Mouse (Mus musculus): Measurements from ENCODE around the gene Ptp4a2. TPM values are rescaled to one million over a fixed set of nuclear protein-coding genes. Genes with fewer than 3 reads are reported as not detected.
"Not testable (repeated sequence)": the region's sequence is repeated elsewhere in the genome, so short reads cannot be mapped to it uniquely, and the experiment has no call there.

Gene Ptp4a2
- polyA plus RNA-seq, 1 experiment from 2014 or later, result 163 TPM

- Histone ChIP-seq H3K4me2 (ENCODE audit: low read depth, low read length) (no peak overlapping the region), H3K4me1 (ENCODE audit: control insufficient read depth, insufficient read depth, low read length) (no peaks in the 10 kb centered on the region; the same call in 1 of the 2 replicates), H3K36me3 (ENCODE audit: control insufficient read depth, insufficient read depth, low read length) (no peaks in the 10 kb centered on the region), H3K9ac (replicated peaks; ENCODE audit: low read depth, low read length) (no peak overlapping the region), H3K4me3 (ENCODE audit: low read depth, low read length) (no peak overlapping the region), H3K27me3 (ENCODE audit: control insufficient read depth, insufficient read depth, low read length) (no peaks in the 10 kb centered on the region), H3K27ac (ENCODE audit: low read depth, low read length) (no peak overlapping the region), H3K9me3 (ENCODE audit: control insufficient read depth, low read length) (no peaks in the 10 kb centered on the region)
- WGBS, result 95% methylated on average over 3 of the region's 3 CpGs
- ATAC-seq (ENCODE audit: low read depth), result no peak
Measured at GRCm38 (mm10) chr4:129853996-129854395, 43.0 kb downstream of the Ptp4a2 start.

GRCm38 (mm10) chr4:129854615-129855014 is 43.6 kb downstream of the Ptp4a2 start:
- Histone ChIP-seq H3K4me2 (ENCODE audit: low read depth, low read length) (no peak overlapping the region), H3K27me3 (ENCODE audit: control insufficient read depth, insufficient read depth, low read length) (no peaks in the 10 kb centered on the region), H3K4me3 (ENCODE audit: low read depth, low read length) (no peak overlapping the region), H3K9me3 (ENCODE audit: control insufficient read depth, low read length) (no peaks in the 10 kb centered on the region), H3K36me3 (ENCODE audit: control insufficient read depth, insufficient read depth, low read length) (no peaks in the 10 kb centered on the region), H3K9ac (replicated peaks; ENCODE audit: low read depth, low read length) (no peak overlapping the region), H3K27ac (ENCODE audit: low read depth, low read length) (no peak overlapping the region), H3K4me1 (ENCODE audit: control insufficient read depth, insufficient read depth, low read length) (no peaks in the 10 kb centered on the region; the same call in 1 of the 2 replicates)
- ATAC-seq (ENCODE audit: low read depth), result no peak
- WGBS, result 88% methylated on average over 3 of the region's 3 CpGs

- Histone ChIP-seq H3K9me3 (ENCODE audit: control insufficient read depth, low read length) (no peaks in the 10 kb centered on the region), H3K36me3 (ENCODE audit: control insufficient read depth, insufficient read depth, low read length) (no peaks in the 10 kb centered on the region), H3K4me2 (ENCODE audit: low read depth, low read length) (no peak overlapping the region), H3K27ac (ENCODE audit: low read depth, low read length) (no peak overlapping the region), H3K4me3 (ENCODE audit: low read depth, low read length) (no peak overlapping the region), H3K9ac (replicated peaks; ENCODE audit: low read depth, low read length) (no peak overlapping the region), H3K4me1 (ENCODE audit: control insufficient read depth, insufficient read depth, low read length) (no peaks in the 10 kb centered on the region; the same call in 1 of the 2 replicates), H3K27me3 (ENCODE audit: control insufficient read depth, insufficient read depth, low read length) (no peaks in the 10 kb centered on the region)
- WGBS, result 72% methylated on average over 16 of the region's 16 CpGs
- ATAC-seq (ENCODE audit: low read depth), result no peak
Measured at GRCm38 (mm10) chr4:129855051-129855970, 44.3 kb downstream of the Ptp4a2 start.

- ATAC-seq (ENCODE audit: low read depth), result no peak
- H3K4me3 ChIP-seq (ENCODE audit: low read depth, low read length), result no peak overlapping the region
- H3K4me2 ChIP-seq (ENCODE audit: low read depth, low read length), result no peak overlapping the region
- no peaks in the 10 kb centered on the region for H3K27me3 ChIP-seq (ENCODE audit: control insufficient read depth, insufficient read depth, low read length)
- H3K27ac ChIP-seq (ENCODE audit: low read depth, low read length), result no peak overlapping the region
- H3K9me3 ChIP-seq (ENCODE audit: control insufficient read depth, low read length), result no peaks in the 10 kb centered on the region
- no peaks in the 10 kb centered on the region; the same call in 1 of the 2 replicates for H3K4me1 ChIP-seq (ENCODE audit: control insufficient read depth, insufficient read depth, low read length)
- H3K9ac ChIP-seq (replicated peaks; ENCODE audit: low read depth, low read length), result no peak overlapping the region
- 94% methylated on average over 9 of the region's 9 CpGs for WGBS
- no peaks in the 10 kb centered on the region for H3K36me3 ChIP-seq (ENCODE audit: control insufficient read depth, insufficient read depth, low read length)
Measured at GRCm38 (mm10) chr4:129860456-129860855, 49.4 kb downstream of the Ptp4a2 start.

GRCm38 (mm10) chr4:129861400-129861799 is 50.4 kb downstream of the Ptp4a2 start:
- H3K36me3 ChIP-seq (ENCODE audit: control insufficient read depth, insufficient read depth, low read length), result no peaks in the 10 kb centered on the region
- no peak overlapping the region for H3K9ac ChIP-seq (replicated peaks; ENCODE audit: low read depth, low read length)
- 86% methylated on average over 8 of the region's 8 CpGs for WGBS
- H3K4me2 ChIP-seq (ENCODE audit: low read depth, low read length), result no peak overlapping the region
- H3K4me3 ChIP-seq (ENCODE audit: low read depth, low read length), result no peak overlapping the region
- no peaks in the 10 kb centered on the region for H3K9me3 ChIP-seq (ENCODE audit: control insufficient read depth, low read length)
- no peaks in the 10 kb centered on the region for H3K27me3 ChIP-seq (ENCODE audit: control insufficient read depth, insufficient read depth, low read length)
- H3K4me1 ChIP-seq (ENCODE audit: control insufficient read depth, insufficient read depth, low read length), result no peaks in the 10 kb centered on the region
- ATAC-seq (ENCODE audit: low read depth), result no peak
- no peak overlapping the region for H3K27ac ChIP-seq (ENCODE audit: low read depth, low read length)

- Histone ChIP-seq H3K27ac (ENCODE audit: low read depth, low read length) (no peak overlapping the region), H3K9me3 (ENCODE audit: control insufficient read depth, low read length) (no peaks in the 10 kb centered on the region), H3K4me2 (ENCODE audit: low read depth, low read length) (no peak overlapping the region), H3K27me3 (ENCODE audit: control insufficient read depth, insufficient read depth, low read length) (no peaks in the 10 kb centered on the region), H3K36me3 (ENCODE audit: control insufficient read depth, insufficient read depth, low read length) (no peaks in the 10 kb centered on the region), H3K4me1 (ENCODE audit: control insufficient read depth, insufficient read depth, low read length) (no peaks in the 10 kb centered on the region), H3K9ac (replicated peaks; ENCODE audit: low read depth, low read length) (no peak overlapping the region), H3K4me3 (ENCODE audit: low read depth, low read length) (no peak overlapping the region)
- 90% methylated on average over 3 of the region's 3 CpGs for WGBS
- no peak for ATAC-seq (ENCODE audit: low read depth)
Measured at GRCm38 (mm10) chr4:129862357-129862756, 51.3 kb downstream of the Ptp4a2 start.

- ATAC-seq (ENCODE audit: low read depth), result not testable (repeated sequence)
Measured at GRCm38 (mm10) chr4:129866171-129866570, 55.2 kb downstream of the Ptp4a2 start.

GRCm38 (mm10) chr4:129868211-129868610 is 57.2 kb downstream of the Ptp4a2 start:
- ATAC-seq (ENCODE audit: low read depth), result no peak
- WGBS, result 70% methylated on average over 6 of the region's 6 CpGs
- no peak overlapping the region for H3K4me3 ChIP-seq (ENCODE audit: low read depth, low read length)

More at GRCm38 (mm10) chr4:129866171-129866570, 55.2 kb downstream of the Ptp4a2 start:
- H3K27me3 ChIP-seq (ENCODE audit: control insufficient read depth, insufficient read depth, low read length); H3K4me2 ChIP-seq (ENCODE audit: low read depth, low read length); H3K4me3 ChIP-seq (ENCODE audit: low read depth, low read length); H3K27ac ChIP-seq (ENCODE audit: low read depth, low read length); H3K9me3 ChIP-seq (ENCODE audit: control insufficient read depth, low read length); H3K36me3 ChIP-seq (ENCODE audit: control insufficient read depth, insufficient read depth, low read length); H3K4me1 ChIP-seq (ENCODE audit: control insufficient read depth, insufficient read depth, low read length); H3K9ac ChIP-seq (replicated peaks; ENCODE audit: low read depth, low read length): not testable (repeated sequence)
- WGBS, result over 99% methylated on average over 5 of the region's 5 CpGs

GRCm38 (mm10) chr4:129870483-129870882 is 59.5 kb downstream of the Ptp4a2 start:
- Histone ChIP-seq H3K9me3 (ENCODE audit: control insufficient read depth, low read length) (no peaks in the 10 kb centered on the region), H3K36me3 (ENCODE audit: control insufficient read depth, insufficient read depth, low read length) (no peaks in the 10 kb centered on the region), H3K4me1 (ENCODE audit: control insufficient read depth, insufficient read depth, low read length) (no peaks in the 10 kb centered on the region), H3K4me3 (ENCODE audit: low read depth, low read length) (no peak overlapping the region), H3K9ac (replicated peaks; ENCODE audit: low read depth, low read length) (no peak overlapping the region), H3K4me2 (ENCODE audit: low read depth, low read length) (no peak overlapping the region), H3K27ac (ENCODE audit: low read depth, low read length) (no peak overlapping the region), H3K27me3 (ENCODE audit: control insufficient read depth, insufficient read depth, low read length) (no peaks in the 10 kb centered on the region)
- ATAC-seq (ENCODE audit: low read depth), result no peak
- WGBS, result 78% methylated on average over 6 of the region's 6 CpGs

More at GRCm38 (mm10) chr4:129868211-129868610, 57.2 kb downstream of the Ptp4a2 start:
- Histone ChIP-seq H3K36me3 (ENCODE audit: control insufficient read depth, insufficient read depth, low read length) (no peaks in the 10 kb centered on the region), H3K9me3 (ENCODE audit: control insufficient read depth, low read length) (no peaks in the 10 kb centered on the region), H3K4me1 (ENCODE audit: control insufficient read depth, insufficient read depth, low read length) (no peaks in the 10 kb centered on the region), H3K27me3 (ENCODE audit: control insufficient read depth, insufficient read depth, low read length) (no peaks in the 10 kb centered on the region), H3K27ac (ENCODE audit: low read depth, low read length) (no peak overlapping the region), H3K4me2 (ENCODE audit: low read depth, low read length) (no peak overlapping the region), H3K9ac (replicated peaks; ENCODE audit: low read depth, low read length) (no peak overlapping the region)

All from neural tube, embryonic 14.5 days (tissue).